In the genomic region with DNA sequence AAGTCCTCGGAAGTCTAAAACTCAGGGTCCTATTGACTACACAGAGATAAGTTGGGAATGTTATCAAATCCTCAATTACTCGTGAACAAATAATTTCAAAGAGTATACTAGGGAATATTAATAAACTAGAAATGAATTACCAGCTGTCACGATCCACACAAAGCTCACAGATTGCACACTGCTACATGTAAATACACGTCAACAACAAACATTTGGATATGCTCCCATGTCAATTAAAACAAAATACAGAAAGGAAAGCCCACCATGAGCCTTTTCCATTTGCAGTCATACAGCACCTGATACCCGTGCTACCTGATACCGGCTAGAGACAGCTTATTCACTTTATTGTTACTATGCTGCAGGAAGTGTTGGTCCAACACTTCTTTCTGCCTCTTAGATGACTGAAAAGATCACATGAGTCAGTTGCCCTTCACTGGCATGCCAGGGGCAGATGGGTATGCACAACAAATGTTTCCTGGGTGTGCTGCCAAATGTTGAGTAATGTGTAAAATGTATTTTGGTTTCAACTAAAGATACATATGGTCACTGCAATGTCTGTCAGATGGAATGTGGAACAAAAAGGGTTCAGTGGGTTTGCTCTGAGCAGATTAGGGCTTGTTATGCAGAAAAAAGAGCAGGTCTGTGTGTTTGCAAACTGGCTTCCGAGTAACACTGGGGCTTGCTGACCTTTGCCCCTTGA, we compare ENCODE assay signal across 9 mouse cellular contexts.
DNase-seq lines count a peak whose midpoint lies in the region; ATAC-seq lines count a peak whose summit lies in the region.
"Had no signal": no experiment of that assay in that cellular context is flagged by ENCODE, and none has a peak within 500 bp of the region (broad histone marks: within the 10 kb centered on the region; RNA-seq: fewer than 3 reads in every experiment).

No protein-coding gene starts in this region.

- WGBS in kidney, embryonic 15.5 days = 82% methylated on average over 7 of the region's 7 CpGs
- WGBS in kidney, embryonic 16.5 days = 79% methylated on average over 7 of the region's 7 CpGs

- H3K9ac ChIP-seq in kidney, embryonic 15.5 days = no peak overlapping the region
- no peak overlapping the region for H3K9ac ChIP-seq in kidney, embryonic 16.5 days (replicated peaks; ENCODE audit: low read length)
- H3K9ac ChIP-seq: midbrain, embryonic 12.5 days had no signal

- no peak overlapping the region for H3K27ac ChIP-seq in kidney, embryonic 15.5 days
- H3K27ac ChIP-seq in kidney, embryonic 16.5 days (ENCODE audit: low read length) = no peak overlapping the region
- H3K27ac ChIP-seq: midbrain, embryonic 12.5 days had no signal

- H3K4me2 ChIP-seq in kidney, embryonic 15.5 days = no peak overlapping the region
- H3K4me2 ChIP-seq in kidney, embryonic 16.5 days (replicated peaks; ENCODE audit: low read depth, low read length) = no peak overlapping the region
- H3K4me2 ChIP-seq: midbrain, embryonic 12.5 days had no signal

- no peaks in the 10 kb centered on the region for H3K9me3 ChIP-seq in kidney, embryonic 15.5 days (replicated peaks)
- no peaks in the 10 kb centered on the region for H3K9me3 ChIP-seq in kidney, embryonic 16.5 days (ENCODE audit: low read length)
- H3K9me3 ChIP-seq: midbrain, embryonic 12.5 days had no signal

- H3K4me3 ChIP-seq in kidney, embryonic 15.5 days (replicated peaks) = no peak overlapping the region
- no peak overlapping the region for H3K4me3 ChIP-seq in kidney, embryonic 16.5 days (ENCODE audit: low read length)
- H3K4me3 ChIP-seq: midbrain, embryonic 12.5 days had no signal

- peak; percentile 26 for DNase-seq in retina, embryonic 14.5 days (ENCODE audit: low spot score)
- DNase-seq in retina, postnatal 1 day = no peak
- peak; percentile 77 to 85 for DNase-seq in cerebellum, postnatal 25 days
- DNase-seq in left cerebral cortex, adult 18-20 months (ENCODE audit: low spot score in 2 of 2) = peak; percentile 29 to 54
- DNase-seq in gastrocnemius, postnatal 4 days (ENCODE audit: low spot score in 2 of 2) = no peak
- DNase-seq: kidney, postnatal 25 days had no signal

- no peaks in the 10 kb centered on the region for H3K36me3 ChIP-seq in kidney, embryonic 15.5 days
- H3K36me3 ChIP-seq in kidney, embryonic 16.5 days (ENCODE audit: insufficient read depth, low read length) = no peaks in the 10 kb centered on the region
- H3K36me3 ChIP-seq: midbrain, embryonic 12.5 days had no signal

- H3K4me1 ChIP-seq in kidney, embryonic 15.5 days = no peaks in the 10 kb centered on the region
- H3K4me1 ChIP-seq in kidney, embryonic 16.5 days (ENCODE audit: insufficient read depth, low read length) = no peaks in the 10 kb centered on the region

- H3K27me3 ChIP-seq in kidney, embryonic 15.5 days = no peaks in the 10 kb centered on the region
- no peaks in the 10 kb centered on the region for H3K27me3 ChIP-seq in kidney, embryonic 16.5 days (ENCODE audit: insufficient read depth, low read length)
- H3K27me3 ChIP-seq: midbrain, embryonic 12.5 days had no signal

- ATAC-seq in kidney, embryonic 15.5 days (replicated peaks; ENCODE audit: low FRiP score) = no peak
- ATAC-seq in kidney, embryonic 16.5 days (ENCODE audit: low FRiP score, low TSS enrichment) = no peak

Comparison
In these comparisons a context has a peak if more than half of its experiments do, and no peak if none do; other contexts are left out.
1. DNase-seq: peak in retina, embryonic 14.5 days (single experiment), cerebellum, postnatal 25 days (2 of 2) and left cerebral cortex, adult 18-20 months (2 of 2); none in retina, postnatal 1 day (single experiment) and gastrocnemius, postnatal 4 days (0 of 2).